Mouse (Mus musculus) CH12.LX (cell line): Measurements from ENCODE around the gene Klhl7. TPM values are rescaled to one million over a fixed set of nuclear protein-coding genes. Genes with fewer than 3 reads are reported as not detected.

Source experiments
- DNase-seq: peaks from one replicate; pipeline ENCODE4 v3.0.0-alpha.2; 2013; ENCODE audit errors: extremely low read depth
- H3K27ac ChIP-seq: 2 replicates; pipeline ENCODE4 v1.5.1; 2012; ENCODE audit warnings: low read depth, mild to moderate bottlenecking, control low read depth, moderate library complexity; ENCODE audit not compliant: insufficient read depth
- H3K27me3 ChIP-seq: replicated peaks from 2 replicates; pipeline ENCODE3; 2012; ENCODE audit warnings: inconsistent platforms
- H3K36me3 ChIP-seq, 2 experiments: replicated peaks in 1 of 2; 2 replicates each; pipeline versions ENCODE3 to v1.6.1; 2012; ENCODE audit warnings: inconsistent platforms in 1 of 2, low read length in 1 of 2, mild to moderate bottlenecking in 1 of 2, mixed read lengths in 1 of 2, moderate library complexity in 1 of 2; ENCODE audit not compliant: control insufficient read depth in 1 of 2, insufficient read depth in 1 of 2
- H3K4me1 ChIP-seq, 2 experiments: 2 replicates each; pipeline ENCODE4 v1.6.1; 2012; ENCODE audit warnings: inconsistent platforms in 1 of 2, moderate library complexity in 1 of 2; ENCODE audit not compliant: insufficient read depth in 2 of 2, control insufficient read depth in 1 of 2
- H3K4me2 ChIP-seq: 2 replicates; pipeline ENCODE4 v1.6.1; 2012; ENCODE audit warnings: low read depth, mild to moderate bottlenecking, control low read depth; ENCODE audit not compliant: poor library complexity, insufficient read depth, severe bottlenecking
- H3K4me3 ChIP-seq, 3 experiments: fragments of 150-350 bp in 1 of 3; sonication (generic) in 1 of 3; replicated peaks in 1 of 3; 2 replicates each; pipeline versions ENCODE3 to v1.5.1; 2011 to 2012; ENCODE audit warnings: low read depth in 2 of 3, low read length in 2 of 3, mild to moderate bottlenecking in 2 of 3, moderate library complexity in 2 of 3, control low read depth in 1 of 3, improper control_type of control experiment in 1 of 3, inconsistent platforms in 1 of 3, mixed read lengths in 1 of 3; ENCODE audit not compliant: poor library complexity in 1 of 3
- H3K79me2 ChIP-seq: replicated peaks from 2 replicates; pipeline ENCODE4 v1.6.1; 2012; ENCODE audit warnings: mild to moderate bottlenecking, moderate library complexity; ENCODE audit not compliant: control insufficient read depth, poor library complexity, insufficient read depth, severe bottlenecking; ENCODE audit errors: extremely low read depth
- H3K9ac ChIP-seq: 2 replicates; pipeline ENCODE4 v1.6.1; 2012; ENCODE audit warnings: low read depth, mild to moderate bottlenecking, control low read depth, moderate library complexity; ENCODE audit not compliant: insufficient read depth
- H3K9me3 ChIP-seq: replicated peaks from 2 replicates; pipeline ENCODE3; 2012; ENCODE audit warnings: low read length, inconsistent platforms, mixed read lengths
- CHD1 ChIP-seq: IDR thresholded peaks from 2 replicates; pipeline ENCODE4 v1.6.1; 2012; ENCODE audit warnings: low read depth, low read length, improper control_type of control experiment, inconsistent platforms
- CHD2 ChIP-seq: IDR thresholded peaks from 2 replicates; pipeline ENCODE4 v1.6.1; 2011; ENCODE audit warnings: low read length, improper control_type of control experiment
- EP300 ChIP-seq: IDR thresholded peaks from 2 replicates; pipeline ENCODE4 v1.6.1; 2011; ENCODE audit warnings: low read length, improper control_type of control experiment
- GABPA ChIP-seq: IDR thresholded peaks from 2 replicates; pipeline ENCODE4 v1.6.1; 2012; ENCODE audit warnings: low read depth, low read length, improper control_type of control experiment, inconsistent platforms; ENCODE audit not compliant: insufficient replicate concordance
- JUN ChIP-seq: IDR thresholded peaks from 2 replicates; pipeline ENCODE4 v1.6.1; 2011; ENCODE audit warnings: low read depth, mild to moderate bottlenecking, low read length, improper control_type of control experiment, moderate library complexity; ENCODE audit not compliant: insufficient read depth
- MEF2A ChIP-seq: IDR thresholded peaks from 2 replicates; pipeline ENCODE4 v1.6.1; 2014; ENCODE audit warnings: low read depth, mild to moderate bottlenecking, inconsistent platforms, low read length, improper control_type of control experiment, borderline replicate concordance
- MXI1 ChIP-seq: IDR thresholded peaks from 2 replicates; pipeline ENCODE4 v1.6.1; 2011; ENCODE audit warnings: mild to moderate bottlenecking, low read depth, low read length, improper control_type of control experiment
- MYC ChIP-seq: IDR thresholded peaks from 2 replicates; pipeline ENCODE4 v1.6.1; 2011; ENCODE audit warnings: low read depth, mild to moderate bottlenecking, improper control_type of control experiment, low read length
- NRF1 ChIP-seq: IDR thresholded peaks from 2 replicates; pipeline ENCODE4 v1.6.1; 2014; ENCODE audit warnings: low read depth, mild to moderate bottlenecking, inconsistent platforms, low read length, improper control_type of control experiment, moderate library complexity
- SMC3 ChIP-seq: IDR thresholded peaks from 2 replicates; pipeline ENCODE4 v1.6.1; 2011; ENCODE audit warnings: low read depth, low read length, improper control_type of control experiment
- USF2 ChIP-seq: conservative IDR thresholded peaks from 2 replicates; pipeline ENCODE4 v1.6.1; 2011; ENCODE audit warnings: low read depth, low read length, improper control_type of control experiment
- ZC3H11A ChIP-seq: IDR thresholded peaks from 2 replicates; pipeline ENCODE4 v1.6.1; 2012; ENCODE audit warnings: low read depth, mild to moderate bottlenecking, inconsistent platforms, low read length, improper control_type of control experiment
- ZNF384 ChIP-seq: IDR thresholded peaks from 2 replicates; pipeline ENCODE4 v1.6.1; 2012; ENCODE audit warnings: low read depth, low read length, improper control_type of control experiment, inconsistent platforms
- dilution Hi-C: fragments of 300-500 bp; cut with MboI; formaldehyde crosslinking; loops from 2 replicates; pipeline ENCODE4 v1.14.3; 2020; ENCODE audit warnings: low sequenced_read_pairs; ENCODE audit not compliant: extremely low pct_unique_long_range_greater_than_20kb, extremely low pct_ligation_motif_present
- in situ Hi-C: fragments of 300-500 bp; cut with MboI; formaldehyde crosslinking; loops from 3 replicates; pipeline ENCODE4 v1.14.3; 2019; ENCODE audit warnings: low sequenced_read_pairs, low pct_ligation_motif_present, low pct_unique_long_range_greater_than_20kb, mixed read lengths
- polyA plus RNA-seq: library from polyadenylated mRNA; unstranded; fragments of >175 nt; gene quantifications from 2 replicates; pipeline ENCODE4 v1.2.1, GENCODE M21; 2012; ENCODE audit warnings: low read depth; ENCODE audit not compliant: insufficient read length
- total RNA-seq, 2 experiments: library from RNA; depleted of rRNA; stranded (reverse); fragments of 300-350 nt in 1 of 2; fragments of >200 nt in 1 of 2; gene quantifications; 2 replicates each; pipeline ENCODE4 v1.2.3; 2012 to 2014

Gene Klhl7
- total and polyA plus RNA-seq, 3 experiments: 20.4 to 71.4 (median 26.5) TPM

DNA sequence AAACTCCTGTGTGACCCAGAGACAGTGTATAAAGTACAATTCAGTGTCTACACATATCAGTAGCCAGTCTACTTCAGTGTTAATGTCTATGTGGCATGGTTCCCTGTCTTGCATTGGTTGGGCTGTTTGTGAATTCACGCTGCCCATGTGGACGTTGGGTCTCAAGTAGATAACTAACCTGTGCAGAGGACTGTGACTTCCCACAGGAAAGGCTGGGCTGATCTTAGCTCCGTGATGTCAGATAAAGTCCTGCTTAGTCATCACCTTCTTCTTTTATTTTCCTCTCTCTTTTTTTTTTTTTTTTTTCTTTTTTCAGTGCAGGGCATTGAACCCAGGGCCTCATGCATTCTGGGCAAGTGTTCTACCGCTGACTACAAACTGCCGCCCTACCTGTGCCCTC, 108.1 kb downstream of the Klhl7 start:
- Histone ChIP-seq H3K4me2 (no peak overlapping the region), H3K4me3 (no peak overlapping the region), H3K27ac (no peak overlapping the region), H3K9me3 (no peaks in the 10 kb centered on the region), H3K4me1 (no peaks in the 10 kb centered on the region), H3K36me3 (no peaks in the 10 kb centered on the region), H3K79me2 (no peaks in the 10 kb centered on the region), H3K27me3 (no peaks in the 10 kb centered on the region), H3K9ac (no peak overlapping the region)
- TF ChIP-seq CHD2 (no peak), GABPA (no peak), SMC3 (no peak), JUN (no peak), EP300 (no peak), USF2 (no peak), MEF2A (no peak), CHD1 (no peak), ZNF384 (no peak), NRF1 (no peak), MXI1 (no peak), ZC3H11A (no peak), MYC (no peak)
- dilution Hi-C loops: no loop called here
- in situ Hi-C loops: no loop called here
- DNase-seq: no peak

Other genes with a start within 250 kb of the Klhl7 start
- 18.2 and 22.6 TPM in 2 replicates for gene Fam126a, start 69.9 kb upstream of the Klhl7 start, total RNA-seq (2012; rRNA removed)
- 16.5 and 19.6 TPM in 2 replicates for gene Fam126a, start 69.9 kb upstream of the Klhl7 start, total RNA-seq (2014; rRNA removed)
- 31.6 and 32.6 TPM in 2 replicates for gene Fam126a, start 69.9 kb upstream of the Klhl7 start, polyA plus RNA-seq
- gene Nupl2, start 64.4 kb downstream of the Klhl7 start, total RNA-seq (2012; rRNA removed): 12.0 and 15.7 TPM in 2 replicates
- gene Nupl2, start 64.4 kb downstream of the Klhl7 start, total RNA-seq (2014; rRNA removed): 33.4 and 33.9 TPM in 2 replicates
- 24.8 and 28.9 TPM in 2 replicates for gene Nupl2, start 64.4 kb downstream of the Klhl7 start, polyA plus RNA-seq